Mouse (Mus musculus) layer of hippocampus, adult 18-20 months (tissue): Measurements from ENCODE around the gene Bphl. TPM values are rescaled to one million over a fixed set of nuclear protein-coding genes. Genes with fewer than 3 reads are reported as not detected.
A peak's percentile ranks its signal among the peaks of the same experiment; 100 is the strongest.

Source experiments
- DNase-seq, 2 experiments: peaks; one replicate each; pipeline ENCODE4 v3.0.0; 2022; ENCODE audit warnings: low spot score in 2 of 2
- long read RNA-seq: library from polyadenylated mRNA; stranded (forward); transcript quantifications from one replicate; pipeline ENCODE4 v2.0.0, GENCODE M21; 2021
- total RNA-seq, 2 experiments: library from RNA; stranded (reverse); gene quantifications; 2 replicates each; pipeline ENCODE4 v1.2.3; 2021

The Bphl gene
- 10 to 100 TPM; 52.0 to 56.0 TPM for total RNA-seq
- long read RNA-seq, transcript Bphl-201 (7 exons, 1,253 nt) = major isoform, 26 of 43 reads
- long read RNA-seq, partial matches to known transcripts = 4 of 43 reads
- long read RNA-seq, other reads (novel, unspliced or antisense) = 11 of 43 reads

GRCm38 (mm10) chr13:34037172-34038055 is at the start of gene Bphl:
TSS of gene Bphl (plus strand) at chr13:34037597.
- peak; percentile 88 to 95 for DNase-seq

GRCm38 (mm10) chr13:33989625-33990024 is 47.8 kb upstream of the Bphl start:
- no peak for DNase-seq

DNA sequence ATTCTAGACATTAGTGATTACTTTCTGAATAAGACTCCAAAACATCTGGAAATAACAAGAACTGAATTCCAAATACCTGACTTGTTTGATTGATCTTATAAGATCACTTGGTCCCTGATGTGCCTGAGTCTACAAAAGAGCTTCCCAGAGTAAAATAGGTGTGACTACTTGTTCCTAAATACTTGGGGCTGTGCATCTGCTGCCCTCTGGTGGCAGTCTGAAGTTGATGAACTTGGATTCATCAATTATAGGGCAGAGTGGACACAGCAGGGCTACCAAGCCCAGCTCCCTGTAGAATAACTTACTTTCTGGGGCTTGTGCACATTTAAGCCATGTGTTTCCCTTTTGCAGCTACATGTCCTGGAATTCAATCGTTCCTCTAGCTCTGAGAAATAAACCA is 42.2 kb upstream of the Bphl start:
- peak; percentile 21 to 75 for DNase-seq

DNA sequence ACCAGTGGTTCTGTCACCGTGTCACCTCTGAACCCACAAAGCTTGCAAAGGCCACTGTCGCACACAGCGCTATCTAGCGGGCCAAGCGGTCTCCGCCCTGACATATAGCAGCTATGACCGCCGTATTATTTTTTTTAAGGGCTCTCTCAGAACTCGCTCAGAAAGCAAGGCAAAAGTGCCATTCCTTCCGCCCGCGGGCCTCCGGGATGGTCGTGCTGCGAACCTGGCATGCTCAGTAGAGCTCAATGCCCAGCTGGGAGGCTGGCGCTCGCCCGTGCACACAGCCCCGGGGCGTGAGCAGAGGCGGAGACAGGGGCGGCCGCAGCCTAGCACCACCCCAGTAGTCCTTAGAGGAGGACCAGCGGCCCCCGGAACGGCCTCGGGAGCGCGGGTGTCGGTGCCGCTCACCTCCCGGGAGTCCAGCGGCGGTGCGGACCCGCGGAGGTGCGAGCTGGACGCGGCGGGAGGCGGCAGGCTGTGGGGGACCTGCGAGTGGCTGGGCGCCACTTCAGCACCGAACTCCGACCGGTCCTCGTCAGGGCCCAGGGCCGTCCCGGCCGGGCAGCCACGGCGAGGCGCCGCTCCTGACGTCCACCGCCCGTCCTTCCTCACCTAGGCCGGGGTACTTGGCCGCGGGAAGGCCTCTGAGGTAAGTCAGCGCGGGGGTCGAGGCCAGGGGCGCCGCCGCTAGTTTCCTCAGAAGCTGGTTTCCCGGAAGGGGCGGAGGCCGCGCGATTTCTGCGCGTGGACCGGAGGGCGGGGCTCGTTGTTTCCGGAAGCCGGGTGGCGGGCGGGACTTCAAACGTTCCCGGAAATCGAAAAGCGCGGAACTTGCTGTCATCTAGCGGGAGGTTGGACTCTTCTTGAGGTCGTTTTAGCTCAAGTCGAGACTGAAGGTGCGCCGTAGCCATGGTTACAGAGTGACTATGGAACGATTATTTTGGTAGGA is 35.1 kb upstream of the Bphl start, which contains the start of the genes Ripk1 and Serpinb6a:
Gene Ripk1 (plus strand): TSS at position 306 of the 949 bp plus-strand sequence.
Gene Serpinb6a (minus strand): TSS at position 737 of the 949 bp plus-strand sequence.
- DNase-seq = peak; percentile 87 to 91

- DNase-seq = peak in 1 of 2 experiments; percentile 7
Measured at GRCm38 (mm10) chr13:34003058-34003457, 34.3 kb upstream of the Bphl start.

- no peak for DNase-seq
Measured at GRCm38 (mm10) chr13:34007234-34007633, 30.2 kb upstream of the Bphl start.

DNA sequence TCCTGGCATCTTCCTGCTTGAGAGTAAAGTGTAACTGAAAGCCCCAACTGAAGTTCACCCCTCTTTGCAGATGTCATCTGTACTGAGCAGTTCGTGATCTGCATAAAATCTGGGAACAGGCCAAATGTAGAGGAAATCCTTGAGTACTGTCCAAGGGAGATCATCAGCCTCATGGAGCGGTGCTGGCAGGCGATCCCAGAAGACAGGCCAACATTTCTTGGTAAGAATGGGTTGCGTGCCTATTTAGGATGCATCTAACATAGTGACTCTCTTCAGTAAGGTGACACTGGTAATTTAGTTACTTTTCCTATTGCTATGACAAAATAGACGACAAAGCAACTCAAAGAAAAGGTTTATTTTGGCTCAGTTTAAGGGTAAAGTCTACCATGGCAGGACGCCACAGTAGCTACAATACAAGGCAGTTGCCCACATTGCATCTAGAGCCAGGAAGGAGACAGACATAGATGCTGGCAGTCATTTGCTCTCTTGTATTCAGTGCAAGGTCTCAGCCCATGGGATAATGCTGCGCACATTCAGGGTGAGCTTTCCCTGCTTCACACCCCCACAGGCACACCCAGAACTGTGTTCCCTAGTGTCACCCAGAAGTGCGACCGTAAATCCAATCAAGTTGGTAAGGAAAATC is 20.3 kb upstream of the Bphl start:
- DNase-seq = no peak

DNA sequence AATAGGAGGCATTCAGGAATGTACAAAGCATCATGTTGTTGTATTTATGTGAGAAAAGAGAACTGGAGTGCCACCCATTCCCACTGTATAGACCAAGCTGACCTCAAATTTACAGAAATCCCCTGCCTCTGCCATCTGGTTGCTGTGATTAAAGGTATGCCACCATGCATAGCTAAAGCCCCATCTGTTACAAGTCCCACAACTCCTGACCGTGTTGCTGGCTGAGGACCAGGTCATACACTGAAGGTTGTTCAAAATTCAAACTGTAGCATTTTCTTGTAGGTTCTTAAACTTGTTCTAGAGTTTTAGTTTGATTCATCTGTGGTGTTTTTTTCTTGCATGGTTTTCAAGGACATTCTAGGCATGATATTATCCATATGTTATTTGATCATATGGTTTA is 18.9 kb upstream of the Bphl start:
- DNase-seq = no peak

GRCm38 (mm10) chr13:34021998-34022397 is 15.4 kb upstream of the Bphl start:
- no peak for DNase-seq

- DNase-seq = no peak
Measured at GRCm38 (mm10) chr13:34032041-34032440, 5.4 kb upstream of the Bphl start.

GRCm38 (mm10) chr13:34035424-34035823 is 2.0 kb upstream of the Bphl start:
- DNase-seq = no peak

- no peak for DNase-seq
Measured at GRCm38 (mm10) chr13:34036726-34037125, 671 bp upstream of the Bphl start.

GRCm38 (mm10) chr13:34038056-34038432 is 647 bp downstream of the Bphl start:
- DNase-seq = no peak

- DNase-seq = no peak
Measured at GRCm38 (mm10) chr13:34038901-34039341, 1.5 kb downstream of the Bphl start.

- no peak for DNase-seq
Measured at GRCm38 (mm10) chr13:34040091-34040490, 2.7 kb downstream of the Bphl start.

- no peak for DNase-seq
Measured at GRCm38 (mm10) chr13:34043716-34044393, 6.5 kb downstream of the Bphl start.

- DNase-seq = no peak
Measured at GRCm38 (mm10) chr13:34045511-34046249, 8.3 kb downstream of the Bphl start.

DNA sequence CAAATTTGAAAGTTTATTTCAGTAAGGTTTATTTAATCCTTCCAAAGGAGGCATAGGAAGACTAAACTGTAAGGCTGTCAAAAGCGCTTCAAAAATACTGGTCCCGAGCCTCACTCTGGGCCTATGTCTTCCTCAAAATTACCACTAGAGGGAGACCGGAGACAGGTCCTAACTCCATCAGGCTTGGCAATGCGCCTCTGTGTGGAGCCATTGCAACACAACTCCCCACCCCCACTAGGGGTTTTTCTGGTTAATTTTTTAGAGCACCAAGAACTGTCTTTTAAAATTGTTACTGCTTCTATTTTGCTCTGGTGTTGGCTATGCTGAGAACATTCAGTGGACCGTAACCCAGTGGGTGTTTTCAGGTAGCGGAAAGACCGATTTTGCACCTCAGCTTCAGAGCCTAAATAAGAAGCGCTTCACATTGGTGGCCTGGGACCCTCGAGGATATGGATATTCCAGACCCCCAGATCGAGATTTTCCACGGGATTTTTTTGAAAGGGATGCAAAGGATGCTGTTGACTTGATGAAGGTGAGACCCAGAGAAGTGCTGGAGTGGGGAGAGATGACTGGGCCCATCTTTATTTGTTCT is 9.1 kb downstream of the Bphl start:
- peak; percentile 72 to 95 for DNase-seq

DNA sequence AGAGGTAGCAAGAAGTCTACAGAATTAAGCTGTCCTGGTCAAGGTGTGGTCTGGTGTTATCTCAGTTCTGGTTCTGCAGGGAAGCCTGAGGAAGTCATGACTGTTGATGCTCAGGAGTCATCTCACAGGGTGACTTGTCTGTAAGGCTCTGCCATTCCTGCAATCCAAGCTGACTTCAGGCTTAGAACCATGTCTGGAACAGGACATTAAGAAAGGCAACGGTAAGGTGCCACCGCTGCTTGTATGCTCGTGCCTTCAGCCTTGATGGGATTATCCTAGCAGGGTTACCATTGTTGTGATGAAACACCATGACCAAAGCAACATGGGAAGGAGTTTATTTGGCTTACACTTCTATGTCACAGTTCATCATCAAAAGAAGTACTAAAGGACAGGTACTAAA is 10.1 kb downstream of the Bphl start:
- DNase-seq = no peak
